Mouse (Mus musculus): ENCODE data around the gene Patz1. TPM values are rescaled to one million over a fixed set of nuclear protein-coding genes. Genes with fewer than 3 reads are reported as not detected.

Patz1 gene
- polyA plus RNA-seq, 1 experiment from 2014 or later, result 46.3 TPM

DNA sequence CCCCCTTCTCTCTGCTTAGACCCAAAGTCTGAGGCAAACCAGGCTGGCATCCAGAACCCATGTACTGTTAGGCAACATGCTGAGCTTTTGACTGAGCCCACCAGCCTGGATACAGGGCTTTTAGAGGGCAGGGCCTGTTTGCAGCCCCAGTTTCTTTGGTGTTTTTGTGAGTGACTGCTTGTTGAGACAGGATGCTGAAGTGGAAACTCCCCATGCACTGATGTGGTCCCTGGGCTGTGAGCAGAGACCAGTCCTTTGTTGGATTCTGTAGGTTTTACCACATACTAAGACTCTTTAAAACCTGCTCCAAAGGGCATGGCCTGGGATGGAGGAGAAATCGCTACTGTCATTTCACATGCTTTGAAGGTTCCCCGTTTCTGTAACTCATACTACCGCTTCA is 56.2 kb downstream of the Patz1 start:
- no peak overlapping the region for H3K27ac ChIP-seq (replicated peaks)
- ATAC-seq (ENCODE audit: insufficient number of reproducible peaks, low FRiP score, low TSS enrichment, low read depth), result no peak
- H3K36me3 ChIP-seq, result peaks cover 40% of the 10 kb centered on the region
- H3K4me2 ChIP-seq (replicated peaks), result no peak overlapping the region
- H3K9ac ChIP-seq, result no peak overlapping the region
- WGBS, result 66% methylated on average over 3 of the region's 3 CpGs
- H3K4me3 ChIP-seq (replicated peaks), result no peak overlapping the region
- no peaks in the 10 kb centered on the region for H3K9me3 ChIP-seq (replicated peaks)
- peaks cover 11% of the 10 kb centered on the region for H3K4me1 ChIP-seq
- no peaks in the 10 kb centered on the region for H3K27me3 ChIP-seq

DNA sequence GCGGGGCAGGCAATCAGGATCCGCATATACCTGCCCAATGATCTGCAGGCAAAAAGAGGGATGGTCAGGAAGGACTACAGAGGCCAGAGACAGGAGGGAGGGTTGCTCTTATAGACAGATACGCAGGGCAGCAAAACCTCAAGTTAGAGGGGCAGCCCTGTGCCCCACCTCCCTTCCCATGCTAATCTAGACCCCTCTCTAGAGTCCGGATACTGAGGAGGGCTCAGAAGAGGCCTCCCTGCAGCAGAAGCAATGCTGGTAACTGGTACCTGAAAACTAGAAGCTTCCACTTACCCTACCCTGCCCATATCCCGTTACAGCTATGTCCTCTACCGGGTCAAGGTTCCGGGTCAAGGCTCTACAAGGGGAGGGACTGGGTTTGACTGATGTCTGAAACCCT is 57.7 kb downstream of the Patz1 start:
- Histone ChIP-seq H3K4me3 (replicated peaks) (no peak overlapping the region), H3K27ac (replicated peaks) (no peak overlapping the region), H3K9me3 (replicated peaks) (no peaks in the 10 kb centered on the region), H3K9ac (no peak overlapping the region), H3K27me3 (no peaks in the 10 kb centered on the region), H3K36me3 (peaks cover 53% of the 10 kb centered on the region), H3K4me1 (peaks cover 11% of the 10 kb centered on the region), H3K4me2 (replicated peaks) (no peak overlapping the region)
- WGBS, result 91% methylated on average over 7 of the region's 7 CpGs
- ATAC-seq (ENCODE audit: insufficient number of reproducible peaks, low FRiP score, low TSS enrichment, low read depth), result no peak

DNA sequence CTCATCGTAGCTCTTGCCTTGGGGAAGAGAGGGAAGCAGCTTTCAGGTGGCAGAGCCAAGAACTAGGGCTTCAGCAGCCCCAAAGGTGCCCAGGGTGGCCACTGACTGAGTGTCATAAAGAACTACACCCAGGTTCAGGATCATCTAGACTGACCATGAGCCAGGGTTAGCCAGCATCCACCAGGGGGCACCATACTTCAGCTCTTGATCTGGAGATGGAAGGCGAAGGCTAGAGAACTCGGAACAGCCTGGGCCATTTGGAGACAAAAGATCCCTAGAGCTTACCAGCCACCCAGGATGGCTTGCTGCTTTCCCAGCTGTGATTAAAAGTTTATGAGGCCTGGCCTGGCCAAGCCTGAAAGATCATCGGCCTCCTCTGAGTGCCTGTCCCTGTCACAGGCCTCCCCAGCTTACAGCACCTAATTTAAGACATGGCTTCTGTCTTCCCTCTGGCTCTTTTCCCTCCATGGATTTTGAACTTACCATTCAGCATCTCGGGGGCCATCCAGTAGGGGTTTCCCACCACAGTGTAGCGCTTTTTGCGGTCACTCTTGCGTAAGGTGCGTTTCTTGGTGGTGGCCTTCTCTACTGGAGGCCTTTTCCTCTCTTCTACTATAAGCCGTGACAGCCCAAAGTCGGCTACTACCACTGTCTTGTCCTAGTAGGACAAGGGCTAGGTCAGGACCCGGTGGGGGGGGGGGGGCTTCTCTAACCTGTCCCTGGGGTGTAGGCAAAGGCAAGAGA is 58.6 kb downstream of the Patz1 start:
- Histone ChIP-seq H3K27me3 (no peaks in the 10 kb centered on the region), H3K36me3 (peaks cover 58% of the 10 kb centered on the region), H3K4me1 (peaks cover 11% of the 10 kb centered on the region), H3K9ac (no peak overlapping the region), H3K9me3 (replicated peaks) (no peaks in the 10 kb centered on the region), H3K4me3 (replicated peaks) (no peak overlapping the region), H3K4me2 (replicated peaks) (no peak overlapping the region), H3K27ac (replicated peaks) (0 out of 2 replicates have a peak overlapping the region, but pooled peaks have one; percentile 34)
- 0 out of 2 replicates have a peak, but pooled peaks have one; percentile 11 for ATAC-seq (ENCODE audit: insufficient number of reproducible peaks, low FRiP score, low TSS enrichment, low read depth)
- WGBS, result 65% methylated on average over 12 of the region's 12 CpGs

DNA sequence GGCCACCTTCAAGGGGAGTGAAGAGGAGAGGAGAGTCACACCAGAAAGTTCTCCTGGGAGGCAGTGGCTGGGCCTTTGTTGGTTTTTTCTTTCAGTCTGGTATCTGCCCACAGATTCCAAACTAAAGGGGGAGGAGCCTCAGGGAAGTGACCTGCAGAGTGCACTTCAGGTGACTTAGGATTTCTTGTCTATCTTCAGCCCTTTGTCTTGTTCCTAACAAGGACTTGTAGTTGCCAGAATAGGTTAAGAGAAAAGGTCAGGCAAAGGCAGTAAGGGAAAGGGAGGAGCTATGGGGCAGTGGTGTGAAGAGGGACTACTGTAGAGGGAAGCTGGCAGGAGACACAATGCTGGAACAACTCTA is 59.1 kb downstream of the Patz1 start:
- H3K9me3 ChIP-seq (replicated peaks), result no peaks in the 10 kb centered on the region
- H3K4me2 ChIP-seq (replicated peaks), result no peak overlapping the region
- no peaks in the 10 kb centered on the region for H3K27me3 ChIP-seq
- H3K36me3 ChIP-seq, result peaks cover 60% of the 10 kb centered on the region
- H3K9ac ChIP-seq, result no peak overlapping the region
- no peak overlapping the region for H3K27ac ChIP-seq (replicated peaks)
- ATAC-seq (ENCODE audit: insufficient number of reproducible peaks, low FRiP score, low TSS enrichment, low read depth), result no peak
- H3K4me1 ChIP-seq, result peaks cover 11% of the 10 kb centered on the region
- H3K4me3 ChIP-seq (replicated peaks), result no peak overlapping the region

DNA sequence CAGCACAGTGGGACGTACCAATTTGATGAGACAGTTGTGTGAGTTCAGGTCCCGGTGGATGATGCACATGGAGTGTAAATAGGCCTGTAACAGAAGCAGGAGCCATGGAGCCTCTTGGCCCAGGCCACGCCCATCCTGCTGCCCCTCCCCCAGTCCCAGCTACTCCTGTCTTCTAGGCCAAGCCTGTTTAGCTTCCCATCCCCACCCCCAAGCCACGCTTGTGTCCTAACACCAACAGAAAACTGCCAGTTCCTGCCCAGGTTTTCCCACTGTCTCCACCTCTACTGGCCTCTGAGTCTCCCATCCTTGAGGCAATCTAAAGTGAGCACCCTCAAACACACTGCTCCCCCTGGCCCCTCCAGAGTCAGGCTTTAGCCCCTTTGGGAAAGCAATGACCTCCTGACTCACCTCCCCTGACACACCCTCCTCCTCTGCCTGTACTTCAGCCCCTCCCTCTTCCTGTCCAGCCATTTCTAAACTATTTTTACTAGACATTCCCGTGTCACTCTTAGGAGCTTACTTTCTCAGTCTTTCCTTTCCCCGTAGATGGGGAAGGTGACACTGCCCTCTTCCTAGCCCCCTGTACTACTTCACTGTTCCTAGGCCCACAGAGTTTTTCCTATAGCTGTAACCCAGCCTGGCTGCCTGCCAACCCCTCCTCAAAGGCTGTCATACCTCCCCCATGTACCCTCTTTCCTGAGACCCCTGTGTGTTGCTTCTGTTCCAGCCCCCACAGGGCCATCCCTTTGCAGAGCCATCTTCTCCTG is 60.1 kb downstream of the Patz1 start:
- H3K4me1 ChIP-seq, result peaks cover 11% of the 10 kb centered on the region
- no peak overlapping the region for H3K4me3 ChIP-seq (replicated peaks)
- peak overlapping the region; percentile 58; the same call in 1 of the 2 replicates for H3K27ac ChIP-seq (replicated peaks)
- ATAC-seq (ENCODE audit: insufficient number of reproducible peaks, low FRiP score, low TSS enrichment, low read depth), result no peak
- H3K36me3 ChIP-seq, result peaks cover 63% of the 10 kb centered on the region
- WGBS, result 20% methylated on average over 6 of the region's 6 CpGs
- no peaks in the 10 kb centered on the region for H3K9me3 ChIP-seq (replicated peaks)
- H3K9ac ChIP-seq, result no peak overlapping the region
- H3K27me3 ChIP-seq, result no peaks in the 10 kb centered on the region
- H3K4me2 ChIP-seq (replicated peaks), result no peak overlapping the region

DNA sequence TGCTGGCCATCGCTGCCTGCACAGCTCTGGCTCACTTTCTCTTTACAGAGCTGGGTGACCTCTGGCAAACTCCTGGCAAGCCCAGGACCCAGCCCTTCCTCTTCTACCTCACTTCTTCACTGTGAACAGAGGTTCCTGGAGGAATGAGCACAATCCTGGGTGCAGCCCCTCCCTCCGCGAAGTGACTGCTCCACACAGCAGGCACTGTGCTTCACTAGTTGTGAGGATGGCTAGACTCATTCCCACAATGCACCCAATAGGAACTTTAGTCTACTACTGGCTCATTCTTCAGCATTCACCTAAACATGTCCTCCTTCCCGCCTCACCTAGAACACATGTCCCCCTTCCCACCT is 60.6 kb downstream of the Patz1 start:
- Histone ChIP-seq H3K9ac (no peak overlapping the region), H3K36me3 (peaks cover 63% of the 10 kb centered on the region)
- no peak for ATAC-seq (ENCODE audit: insufficient number of reproducible peaks, low FRiP score, low TSS enrichment, low read depth)

DNA sequence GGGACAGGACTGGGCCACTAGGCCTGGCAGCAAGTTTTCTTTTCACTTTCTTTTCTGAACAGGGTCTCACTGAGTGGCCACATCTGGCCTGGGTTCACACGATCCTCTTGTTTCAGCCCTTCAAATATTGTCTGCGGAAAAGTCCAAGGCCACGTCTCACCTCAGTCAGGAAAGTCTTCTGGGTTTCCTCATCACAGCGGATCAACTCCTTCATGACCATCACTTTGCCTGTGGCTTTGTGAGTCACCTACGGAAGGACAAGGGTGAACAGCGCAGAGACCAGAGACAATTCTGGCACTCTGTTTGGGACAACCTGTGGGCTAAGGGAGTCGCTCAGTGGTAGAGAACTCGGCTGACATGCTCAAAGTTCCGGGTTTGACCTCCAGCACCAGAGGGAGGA is 63.5 kb downstream of the Patz1 start:
- H3K9ac ChIP-seq, result no peak overlapping the region
- H3K4me1 ChIP-seq, result peaks cover 11% of the 10 kb centered on the region
- 89% methylated on average over 9 of the region's 9 CpGs for WGBS
- no peak overlapping the region for H3K4me2 ChIP-seq (replicated peaks)
- H3K27ac ChIP-seq (replicated peaks), result no peak overlapping the region
- ATAC-seq (ENCODE audit: insufficient number of reproducible peaks, low FRiP score, low TSS enrichment, low read depth), result no peak
- H3K4me3 ChIP-seq (replicated peaks), result no peak overlapping the region
- peaks cover 62% of the 10 kb centered on the region for H3K36me3 ChIP-seq
- H3K27me3 ChIP-seq, result no peaks in the 10 kb centered on the region
- H3K9me3 ChIP-seq (replicated peaks), result no peaks in the 10 kb centered on the region

More for the DNA sequence above, 60.6 kb downstream of the Patz1 start:
- H3K27ac ChIP-seq (replicated peaks), result no peak overlapping the region
- peaks cover 11% of the 10 kb centered on the region for H3K4me1 ChIP-seq
- H3K9me3 ChIP-seq (replicated peaks), result no peaks in the 10 kb centered on the region
- H3K27me3 ChIP-seq, result no peaks in the 10 kb centered on the region
- no peak overlapping the region for H3K4me3 ChIP-seq (replicated peaks)
- no peak overlapping the region for H3K4me2 ChIP-seq (replicated peaks)
- WGBS, result 83% methylated on average over 4 of the region's 4 CpGs

DNA sequence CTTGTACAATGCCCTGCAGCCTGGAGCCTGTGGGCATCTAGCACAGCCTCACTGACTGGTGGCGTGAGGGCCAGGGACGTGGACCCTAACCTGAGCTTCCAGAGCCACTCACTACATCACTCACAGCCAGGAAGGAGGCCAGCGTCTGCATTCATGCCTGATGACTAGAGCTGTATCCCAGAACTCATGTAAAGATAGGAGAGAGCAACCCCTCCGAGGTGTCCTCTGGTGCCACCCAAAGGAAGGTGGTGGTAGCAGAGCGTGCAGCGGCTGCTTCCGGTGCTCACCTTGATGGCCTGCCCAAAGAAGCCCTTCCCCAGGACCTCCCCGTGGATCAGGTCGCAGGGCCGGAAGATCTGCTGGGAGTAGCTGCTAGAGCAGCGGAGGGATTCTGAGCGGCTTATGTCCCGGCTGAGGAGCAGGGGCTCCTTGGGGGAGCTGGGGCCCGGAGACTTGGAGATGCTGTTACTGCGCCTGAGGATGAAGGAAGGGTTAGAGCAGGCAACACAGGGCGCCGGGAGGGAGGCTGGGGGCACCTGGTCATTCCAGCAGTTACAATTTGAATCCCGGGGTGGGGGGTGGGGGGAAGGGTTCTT is 64.4 kb downstream of the Patz1 start:
- peaks cover 70% of the 10 kb centered on the region for H3K36me3 ChIP-seq
- ATAC-seq (ENCODE audit: insufficient number of reproducible peaks, low FRiP score, low TSS enrichment, low read depth), result no peak
- 43% methylated on average over 18 of the region's 18 CpGs for WGBS

More for the DNA sequence above, 64.4 kb downstream of the Patz1 start:
- H3K9ac ChIP-seq, result no peak overlapping the region
- no peak overlapping the region for H3K4me2 ChIP-seq (replicated peaks)
- H3K9me3 ChIP-seq (replicated peaks), result no peaks in the 10 kb centered on the region
- no peak overlapping the region for H3K4me3 ChIP-seq (replicated peaks)
- H3K27ac ChIP-seq (replicated peaks), result no peak overlapping the region
- no peaks in the 10 kb centered on the region for H3K27me3 ChIP-seq
- H3K4me1 ChIP-seq, result peaks cover 11% of the 10 kb centered on the region

Other genes starting within 250 kb of the Patz1 start
- gene Sfi1, start 95.4 kb upstream of the Patz1 start, polyA plus RNA-seq (2015; fragmentation: Nextera tagmentation; extraction: Ambion mirVana), result 18.1 and 18.6 TPM in 2 replicates
- gene Eif4enif1, start 86.5 kb upstream of the Patz1 start, polyA plus RNA-seq (2015; fragmentation: Nextera tagmentation; extraction: Ambion mirVana), result 50.3 and 50.4 TPM in 2 replicates
- 188 and 201 TPM in 2 replicates for gene Drg1, start 22.5 kb upstream of the Patz1 start, polyA plus RNA-seq (2015; fragmentation: Nextera tagmentation; extraction: Ambion mirVana)
- gene Pik3ip1, start 41.5 kb downstream of the Patz1 start, polyA plus RNA-seq (2015; fragmentation: Nextera tagmentation; extraction: Ambion mirVana), result 13.9 and 15.8 TPM in 2 replicates
- gene Limk2, start 120.3 kb downstream of the Patz1 start, polyA plus RNA-seq (2015; fragmentation: Nextera tagmentation; extraction: Ambion mirVana), result 100 and 103 TPM in 2 replicates
- gene Rnf185, start 163.5 kb downstream of the Patz1 start, polyA plus RNA-seq (2015; fragmentation: Nextera tagmentation; extraction: Ambion mirVana), result 35.6 and 37.6 TPM in 2 replicates
- 1.1 and 1.5 TPM in 2 replicates for gene Pla2g3, start 199.4 kb downstream of the Patz1 start, polyA plus RNA-seq (2015; fragmentation: Nextera tagmentation; extraction: Ambion mirVana)
- gene Inpp5j, start 215.9 kb downstream of the Patz1 start, polyA plus RNA-seq (2015; fragmentation: Nextera tagmentation; extraction: Ambion mirVana), result 1.7 and 1.9 TPM in 2 replicates
- 197 and 208 TPM in 2 replicates for gene Selenom, start 225.8 kb downstream of the Patz1 start, polyA plus RNA-seq (2015; fragmentation: Nextera tagmentation; extraction: Ambion mirVana)